Mouse (Mus musculus) neural tube, embryonic 15.5 days (tissue): ENCODE measurements around the gene Cox8a. TPM values are rescaled to one million over a fixed set of nuclear protein-coding genes. Genes with fewer than 3 reads are reported as not detected.

Experiments
- ATAC-seq: fragments of 200-750 bp; cut with Nextera tagmentation; 2 replicates; pipeline ENCODE4 v1.8.0; 2017; ENCODE audit warnings: mild to moderate bottlenecking, moderate TSS enrichment, moderate library complexity; ENCODE audit not compliant: low FRiP score
- H3K27ac ChIP-seq: fragments of 300-500 bp; sonication (generic); replicated peaks from 2 replicates; pipeline ENCODE4 v1.5.1; 2015; ENCODE audit warnings: mild to moderate bottlenecking, inconsistent platforms
- H3K27me3 ChIP-seq: fragments of 300-500 bp; sonication (generic); replicated peaks from 2 replicates; pipeline ENCODE4 v1.6.1; 2015; ENCODE audit warnings: inconsistent platforms
- H3K36me3 ChIP-seq: fragments of 300-500 bp; sonication (generic); 2 replicates; pipeline ENCODE4 v1.6.1; 2015; ENCODE audit warnings: inconsistent platforms
- H3K4me1 ChIP-seq: fragments of 300-500 bp; sonication (generic); 2 replicates; pipeline ENCODE4 v1.6.1; 2015; ENCODE audit warnings: inconsistent platforms
- H3K4me2 ChIP-seq: fragments of 300-500 bp; sonication (generic); 2 replicates; pipeline ENCODE4 v1.6.1; 2015; ENCODE audit warnings: inconsistent platforms, mild to moderate bottlenecking, moderate library complexity
- H3K4me3 ChIP-seq: fragments of 300-500 bp; sonication (generic); replicated peaks from 2 replicates; pipeline ENCODE4 v1.5.1; 2015; ENCODE audit warnings: mild to moderate bottlenecking, inconsistent platforms
- H3K9ac ChIP-seq: fragments of 300-500 bp; sonication (generic); replicated peaks from 2 replicates; pipeline ENCODE4 v1.6.1; 2015; ENCODE audit warnings: mild to moderate bottlenecking, inconsistent platforms
- H3K9me3 ChIP-seq: fragments of 300-500 bp; sonication (generic); replicated peaks from 2 replicates; pipeline ENCODE4 v1.6.1; 2016; ENCODE audit warnings: inconsistent platforms
- WGBS: fragments of 180-500 bp; shearing (Covaris S2); methylation state at CpG from one replicate; pipeline ENCODE4 v1.1.7; 2015; ENCODE audit warnings: mixed read lengths; 5-methylcytosine and 5-hydroxymethylcytosine counted together
- polyA plus RNA-seq: library from polyadenylated mRNA; unstranded; fragments of >200 nt; fragmentation: Nextera tagmentation; extraction: Ambion mirVana; gene quantifications from 2 replicates; pipeline ENCODE4 v1.2.1, GENCODE M21; 2015

The Cox8a gene
- polyA plus RNA-seq, 1 experiment from 2014 or later: 1,254 TPM

DNA sequence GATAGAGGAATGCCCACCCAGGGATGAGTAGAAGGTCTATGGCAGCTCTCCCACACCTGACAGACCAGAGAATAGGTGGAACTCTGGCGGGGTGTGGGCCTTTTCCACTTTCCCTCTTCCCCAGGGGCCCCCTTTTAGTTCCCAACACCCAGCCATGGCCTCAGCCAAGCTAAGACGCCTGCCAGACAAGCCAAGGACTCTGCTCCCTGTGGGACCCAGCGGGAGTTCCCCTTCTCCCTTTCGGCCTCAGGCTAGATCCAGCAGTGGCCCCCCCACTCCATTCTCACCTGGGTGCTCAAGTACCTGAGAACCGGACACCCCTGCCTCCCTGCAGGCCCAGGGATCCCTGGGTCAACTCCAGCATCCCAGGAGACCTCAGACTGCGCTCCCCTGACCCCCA is 4.8 kb upstream of the Cox8a start:
- H3K4me2 ChIP-seq: no peak overlapping the region
- no peaks in the 10 kb centered on the region for H3K27me3 ChIP-seq
- no peak overlapping the region for H3K27ac ChIP-seq
- no peaks in the 10 kb centered on the region for H3K9me3 ChIP-seq
- no peak overlapping the region for H3K4me3 ChIP-seq
- peaks cover 8% of the 10 kb centered on the region for H3K4me1 ChIP-seq
- peaks cover 17% of the 10 kb centered on the region for H3K36me3 ChIP-seq
- no peak overlapping the region for H3K9ac ChIP-seq
- WGBS: 86% methylated on average over 6 of the region's 6 CpGs
- ATAC-seq: no peak

- Histone ChIP-seq H3K9ac (no peak overlapping the region), H3K4me2 (no peak overlapping the region), H3K27me3 (no peaks in the 10 kb centered on the region), H3K36me3 (peaks cover 16% of the 10 kb centered on the region), H3K4me3 (no peak overlapping the region), H3K9me3 (no peaks in the 10 kb centered on the region), H3K27ac (no peak overlapping the region), H3K4me1 (peaks cover 38% of the 10 kb centered on the region)
- 97% methylated on average over 5 of the region's 5 CpGs for WGBS
- no peak for ATAC-seq
These were observed 1.3 kb upstream of the Cox8a start for GRCm38 (mm10) chr19:7218753-7219152.

DNA sequence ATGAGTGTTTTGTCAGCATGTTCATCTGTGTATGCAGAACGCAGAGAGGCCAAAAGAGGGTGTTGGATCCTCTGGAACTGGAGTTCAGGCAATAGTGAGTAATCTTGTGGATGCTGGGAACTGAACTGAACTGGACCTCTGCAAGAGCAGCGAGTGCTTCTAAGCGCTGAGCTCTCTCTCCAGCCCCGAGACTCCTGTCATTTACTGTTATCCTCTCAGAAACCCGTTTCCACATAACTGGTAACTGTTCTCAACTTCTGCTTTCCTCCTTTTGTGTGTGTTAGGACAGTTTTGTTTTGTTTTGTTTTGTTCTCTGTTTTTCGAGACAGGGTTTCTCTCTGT is 481 bp upstream of the Cox8a start:
- H3K4me1 ChIP-seq: peaks cover 38% of the 10 kb centered on the region
- H3K27me3 ChIP-seq: no peaks in the 10 kb centered on the region
- H3K9me3 ChIP-seq: no peaks in the 10 kb centered on the region
- peak overlapping the region; percentile 41; the same call in 1 of the 2 replicates for H3K27ac ChIP-seq
- peaks cover 16% of the 10 kb centered on the region for H3K36me3 ChIP-seq
- ATAC-seq: no peak
- H3K4me3 ChIP-seq: peak overlapping the region; percentile 70
- 14% methylated on average over 6 of the region's 6 CpGs for WGBS
- no peak overlapping the region for H3K9ac ChIP-seq
- peak overlapping the region; percentile 71 for H3K4me2 ChIP-seq

GRCm38 (mm10) chr19:7214484-7214883 is 2.9 kb downstream of the Cox8a start:
- Histone ChIP-seq H3K27me3 (no peaks in the 10 kb centered on the region), H3K9ac (no peak overlapping the region), H3K9me3 (no peaks in the 10 kb centered on the region), H3K4me1 (peaks cover 38% of the 10 kb centered on the region), H3K4me3 (no peak overlapping the region), H3K27ac (no peak overlapping the region), H3K36me3 (peaks cover 24% of the 10 kb centered on the region), H3K4me2 (no peak overlapping the region)
- no peak for ATAC-seq
- 87% methylated on average over 5 of the region's 5 CpGs for WGBS

GRCm38 (mm10) chr19:7213010-7213409 is 4.4 kb downstream of the Cox8a start:
- no peak overlapping the region for H3K4me3 ChIP-seq
- H3K9me3 ChIP-seq: no peaks in the 10 kb centered on the region
- no peak overlapping the region for H3K4me2 ChIP-seq
- H3K9ac ChIP-seq: no peak overlapping the region
- peaks cover 24% of the 10 kb centered on the region for H3K36me3 ChIP-seq
- no peaks in the 10 kb centered on the region for H3K27me3 ChIP-seq
- ATAC-seq: no peak
- H3K27ac ChIP-seq: no peak overlapping the region
- 93% methylated on average over 3 of the region's 3 CpGs for WGBS
- peaks cover 34% of the 10 kb centered on the region for H3K4me1 ChIP-seq

DNA sequence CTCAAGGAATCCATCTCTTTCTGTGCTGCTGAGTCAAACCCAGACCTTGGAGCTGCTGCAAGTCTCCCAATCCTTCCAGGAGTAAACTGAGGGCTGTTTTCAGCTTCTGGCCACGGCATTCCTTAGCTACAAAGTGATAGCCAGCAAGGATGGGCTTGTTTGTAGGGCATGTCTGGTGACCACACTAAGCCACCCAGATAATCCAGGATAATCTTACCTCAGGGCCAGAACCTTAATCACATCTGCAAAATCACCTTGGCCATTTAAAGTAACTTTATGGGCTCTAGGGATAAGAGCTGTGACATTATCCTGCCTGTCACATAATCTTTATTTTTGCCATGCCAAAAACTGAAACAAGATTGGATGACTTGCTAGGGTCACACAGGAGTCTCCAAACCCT is 5.2 kb downstream of the Cox8a start:
- Histone ChIP-seq H3K4me1 (peaks cover 30% of the 10 kb centered on the region), H3K27me3 (no peaks in the 10 kb centered on the region), H3K4me3 (no peak overlapping the region), H3K9ac (no peak overlapping the region), H3K4me2 (no peak overlapping the region), H3K36me3 (peaks cover 24% of the 10 kb centered on the region), H3K9me3 (no peaks in the 10 kb centered on the region), H3K27ac (no peak overlapping the region)
- WGBS: 95% methylated on average over 1 of the region's 1 CpGs
- no peak for ATAC-seq

- Histone ChIP-seq H3K4me2 (no peak overlapping the region), H3K9me3 (no peaks in the 10 kb centered on the region), H3K4me1 (peaks cover 26% of the 10 kb centered on the region), H3K27me3 (no peaks in the 10 kb centered on the region), H3K27ac (no peak overlapping the region), H3K9ac (no peak overlapping the region), H3K4me3 (no peak overlapping the region), H3K36me3 (peaks cover 19% of the 10 kb centered on the region)
- no peak for ATAC-seq
- WGBS: 84% methylated on average over 7 of the region's 7 CpGs
These were observed 7.3 kb downstream of the Cox8a start for GRCm38 (mm10) chr19:7209907-7210646.

DNA sequence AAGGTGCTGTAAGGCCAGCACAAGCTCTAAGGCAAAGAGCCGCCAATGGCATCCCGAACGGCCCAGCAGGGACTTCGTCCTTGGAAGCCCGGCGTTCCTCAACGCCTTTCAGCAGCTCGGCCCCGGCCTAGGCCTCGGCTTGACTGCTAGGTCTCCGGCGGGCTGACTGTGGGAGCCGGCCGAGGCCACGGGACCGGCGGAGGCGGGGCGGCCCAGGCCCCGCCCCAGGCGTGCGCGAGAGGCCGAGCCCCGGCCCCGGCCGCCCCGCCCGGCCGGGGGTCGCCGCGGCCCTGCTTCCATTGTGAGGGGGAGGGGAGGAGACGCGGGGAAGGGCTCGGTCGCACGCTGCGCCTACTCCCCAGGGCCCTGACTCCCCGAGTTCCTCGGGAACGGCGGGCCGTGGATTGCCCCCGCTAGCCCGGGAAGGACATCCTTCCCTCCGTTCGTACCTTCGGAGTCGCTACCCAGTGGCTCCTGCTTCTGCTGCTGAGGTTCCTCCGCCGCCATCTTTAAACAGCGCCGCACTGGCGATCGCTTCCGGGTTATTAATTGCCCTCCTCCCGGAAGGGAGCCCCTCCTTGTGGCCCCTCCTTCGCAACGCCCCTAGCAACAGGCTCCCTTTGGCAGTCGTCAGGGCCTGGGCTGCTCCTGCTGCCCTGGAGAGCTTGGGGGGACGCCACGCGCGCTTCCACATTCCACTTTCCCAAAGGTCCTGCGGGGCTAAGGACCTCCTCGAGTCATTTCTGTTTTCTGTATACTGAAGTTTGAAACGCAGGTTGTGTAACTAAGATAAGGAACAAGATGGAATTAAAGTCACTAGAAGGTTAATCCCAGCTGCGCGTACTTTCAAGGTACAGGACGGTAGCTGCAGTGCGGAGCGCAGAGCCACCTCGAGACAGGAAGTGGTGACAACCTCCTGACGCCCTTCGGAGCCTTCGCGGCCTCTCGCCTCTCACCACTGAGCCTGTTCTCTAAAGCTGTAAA is 11.4 kb downstream of the Cox8a start, which contains the start of gene Otub1:
Otub1 (minus strand) TSS at position 564 of the 984 bp plus-strand sequence.
- no peaks in the 10 kb centered on the region for H3K9me3 ChIP-seq
- H3K4me1 ChIP-seq: peaks cover 36% of the 10 kb centered on the region
- no peaks in the 10 kb centered on the region for H3K27me3 ChIP-seq
- ATAC-seq: peak; percentile 96
- peak within 1 kb of the TSS; percentile 99 for H3K27ac ChIP-seq
- WGBS: under 1% methylated on average over 70 of the region's 79 CpGs
- H3K4me3 ChIP-seq: peak within 1 kb of the TSS; percentile 69
- H3K36me3 ChIP-seq: peaks cover 29% of the 10 kb centered on the region
- H3K4me2 ChIP-seq: peak within 1 kb of the TSS; percentile 66
- H3K9ac ChIP-seq: peak within 1 kb of the TSS; percentile 94

GRCm38 (mm10) chr19:7205326-7205725 is 12.1 kb downstream of the Cox8a start:
- Histone ChIP-seq H3K9me3 (no peaks in the 10 kb centered on the region), H3K27ac (peak overlapping the region; percentile 99), H3K36me3 (peaks cover 36% of the 10 kb centered on the region), H3K4me1 (peaks cover 36% of the 10 kb centered on the region), H3K27me3 (no peaks in the 10 kb centered on the region), H3K9ac (peak overlapping the region; percentile 94), H3K4me3 (peak overlapping the region; percentile 69), H3K4me2 (peak overlapping the region; percentile 66)
- ATAC-seq: no peak
- WGBS: 26% methylated on average over 7 of the region's 7 CpGs

DNA sequence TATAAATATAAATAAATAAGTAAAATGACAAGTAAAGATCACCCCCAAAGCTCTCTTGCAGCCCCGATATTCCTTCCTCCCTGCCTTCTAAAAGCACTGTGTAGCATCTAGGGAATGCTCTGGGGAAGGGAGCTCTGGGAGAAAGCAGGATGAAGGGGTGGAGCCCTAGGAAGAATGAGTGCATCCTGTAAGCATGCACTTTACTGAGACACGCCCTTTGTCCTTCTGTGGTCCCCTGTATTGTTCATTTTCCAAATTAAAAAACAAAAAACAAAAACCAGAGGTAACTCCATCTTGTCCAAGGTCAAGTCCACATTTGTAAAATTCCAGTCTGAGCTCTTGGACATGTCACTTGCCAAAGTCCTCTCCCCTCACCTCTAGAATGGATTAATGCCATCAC is 12.5 kb downstream of the Cox8a start:
- H3K4me2 ChIP-seq: peak overlapping the region; percentile 66
- 71% methylated on average over 2 of the region's 2 CpGs for WGBS

GRCm38 (mm10) chr19:7200427-7200826 is 17.0 kb downstream of the Cox8a start:
- Histone ChIP-seq H3K9me3 (no peaks in the 10 kb centered on the region), H3K4me1 (peaks cover 38% of the 10 kb centered on the region), H3K9ac (no peak overlapping the region), H3K27ac (no peak overlapping the region), H3K36me3 (peaks cover 68% of the 10 kb centered on the region), H3K4me3 (no peak overlapping the region), H3K4me2 (no peak overlapping the region), H3K27me3 (no peaks in the 10 kb centered on the region; the same call in 1 of the 2 replicates)
- whole genome bisulfite sequencing: 36% methylated on average over 1 of the region's 1 CpGs
- no peak for ATAC-seq

More for the DNA sequence above, 12.5 kb downstream of the Cox8a start:
- ATAC-seq: no peak
- Histone ChIP-seq H3K36me3 (peaks cover 41% of the 10 kb centered on the region), H3K27ac (peak overlapping the region; percentile 99), H3K4me1 (peaks cover 36% of the 10 kb centered on the region), H3K9ac (peak overlapping the region; percentile 94), H3K9me3 (no peaks in the 10 kb centered on the region), H3K4me3 (peak overlapping the region; percentile 69), H3K27me3 (no peaks in the 10 kb centered on the region)
